Mouse (Mus musculus) liver, postnatal 0 days (tissue): ENCODE measurements at regions not wholly inside any gene's neighbourhood (a gene's known extent, or its start where the extent isn't known, plus 50 kb on each side); places are given as distances from the start of the nearest gene placed in this dataset.

Experiments used
- CTCF ChIP-seq: sonication (generic); IDR thresholded peaks from 2 replicates; pipeline ENCODE4 v1.5.1; 2016; ENCODE audit warnings: antibody characterized with exemption, low read depth
- EP300 ChIP-seq: IDR thresholded peaks from 2 replicates; pipeline ENCODE4 v1.6.1; 2016; ENCODE audit warnings: antibody characterized with exemption, low read depth, mild to moderate bottlenecking

GRCm38 (mm10) chr3:34561709-34562108, 88.5 kb upstream of the Sox2 start:
- TF ChIP-seq CTCF (no peak), EP300 (no peak)
